Mouse (Mus musculus): ENCODE data around the gene Zbtb4.

The Zbtb4 gene

DNA sequence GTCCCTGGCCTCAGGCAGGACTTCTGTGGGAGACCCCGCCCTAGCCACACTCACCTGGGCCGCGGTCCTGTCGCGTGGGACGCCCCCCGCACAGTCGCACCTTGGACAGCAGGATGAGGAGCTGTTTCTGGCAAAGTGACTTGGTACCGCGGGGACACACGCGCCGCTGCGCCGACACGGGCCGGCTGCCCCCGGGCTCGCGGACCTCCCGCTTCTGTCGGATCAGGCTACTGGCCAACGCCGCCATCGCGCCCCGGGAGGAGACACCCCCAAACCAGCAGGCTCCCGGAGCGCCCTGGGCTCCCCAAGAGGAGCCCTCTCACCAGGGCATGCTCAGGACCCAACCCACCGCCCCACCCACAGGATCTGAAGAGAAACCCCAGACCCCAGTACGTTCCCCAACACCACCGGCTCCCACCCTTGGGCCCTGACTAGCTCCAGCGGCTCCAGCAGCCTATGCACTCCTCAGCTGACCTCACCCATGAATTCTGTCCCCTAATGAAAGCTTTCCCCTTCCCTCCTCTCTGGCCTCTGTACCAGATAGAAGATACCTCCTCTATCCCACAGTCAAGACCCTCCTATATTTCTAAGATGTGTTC is 35.8 kb downstream of the Zbtb4 start, which contains the start of gene Fgf11:
Fgf11 (minus strand) TSS at position 479 of the 599 bp plus-strand sequence.
- DNase-seq = no peak

DNA sequence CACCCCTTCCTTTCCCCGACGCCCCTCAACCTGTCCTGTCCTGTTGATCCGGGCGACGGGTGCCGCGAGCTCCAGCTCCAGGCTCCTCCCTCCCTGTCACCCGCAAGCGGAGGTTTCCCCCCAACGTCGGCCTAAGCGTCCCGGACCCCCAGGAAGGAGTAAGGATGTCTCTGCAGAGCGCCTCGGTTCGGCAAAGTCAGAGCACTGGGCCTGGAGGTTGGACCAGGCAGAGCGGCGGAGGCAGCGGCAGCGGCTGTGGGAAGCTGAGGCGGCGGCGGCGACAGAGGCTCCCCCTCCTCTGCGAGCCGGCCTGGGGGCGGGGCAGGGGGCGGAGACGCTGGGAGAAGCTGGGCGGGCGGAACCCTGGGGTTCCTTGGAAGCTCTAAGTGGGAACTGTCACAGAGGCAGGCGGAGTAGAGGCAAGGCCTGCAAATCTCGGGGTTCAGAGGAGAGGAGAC is 37.0 kb downstream of the Zbtb4 start:
- DNase-seq = peak; percentile 90

DNA sequence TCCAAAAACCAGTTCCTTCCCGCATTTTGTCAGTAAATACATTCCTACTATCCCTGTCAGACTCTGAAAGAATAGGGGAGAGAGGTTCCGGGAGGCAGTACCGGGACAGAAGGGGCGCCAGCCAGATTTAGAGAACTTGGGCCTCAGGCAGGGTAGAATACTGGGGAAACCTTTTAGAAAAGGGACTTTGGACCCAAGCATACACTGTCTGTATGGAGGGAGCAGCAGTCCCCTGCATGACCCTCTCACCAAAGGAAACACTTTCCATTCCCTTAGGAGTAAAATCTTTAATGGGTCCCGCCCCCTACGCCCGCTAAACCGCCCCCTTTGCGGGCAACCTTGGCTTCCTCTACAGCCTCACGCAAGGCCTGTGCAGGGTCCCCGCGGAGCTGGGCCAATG is 37.6 kb downstream of the Zbtb4 start:
- DNase-seq = no peak

DNA sequence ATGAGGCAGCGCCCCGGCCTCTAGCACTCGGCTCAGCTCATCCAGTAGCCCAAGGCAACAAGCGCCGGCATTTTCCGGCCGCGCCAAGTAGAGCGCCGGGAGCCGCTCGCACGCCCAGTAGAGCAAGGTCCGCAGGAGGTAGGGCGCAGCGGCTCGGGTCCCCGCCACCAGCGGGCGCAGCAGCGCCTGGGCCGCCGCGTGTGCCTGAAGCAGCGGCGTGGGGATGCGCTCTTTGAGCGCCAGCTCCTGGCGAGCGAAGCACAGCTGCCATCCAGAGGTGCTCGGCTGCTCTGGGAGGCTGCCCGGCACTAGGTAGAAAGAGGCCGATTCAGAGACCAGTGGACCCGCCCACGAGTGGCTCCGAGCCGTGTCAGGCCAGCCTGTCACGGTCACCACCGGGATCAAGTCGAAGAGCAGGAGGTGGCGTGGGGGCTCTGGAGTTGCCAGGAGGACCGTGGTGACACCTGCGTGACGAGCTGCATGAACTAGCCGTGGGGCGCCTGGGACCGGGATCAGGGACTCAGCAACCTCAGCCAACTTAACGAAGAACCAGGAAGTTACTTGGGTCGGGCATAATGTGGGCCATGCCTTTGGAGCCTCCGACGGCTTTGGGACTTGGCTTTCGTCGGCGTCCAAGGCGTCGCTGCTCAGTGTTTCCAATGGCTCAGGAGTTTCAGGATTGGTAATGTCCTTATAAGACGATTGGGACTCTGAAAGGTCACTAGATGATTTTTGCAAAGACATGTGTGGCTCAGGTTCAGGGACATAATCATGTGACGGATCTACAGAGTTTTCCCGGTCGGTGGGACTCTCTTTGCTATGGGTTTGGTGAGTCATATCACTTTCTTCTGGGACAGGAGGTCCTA is 38.3 kb downstream of the Zbtb4 start:
- peak; percentile 78 for DNase-seq

DNA sequence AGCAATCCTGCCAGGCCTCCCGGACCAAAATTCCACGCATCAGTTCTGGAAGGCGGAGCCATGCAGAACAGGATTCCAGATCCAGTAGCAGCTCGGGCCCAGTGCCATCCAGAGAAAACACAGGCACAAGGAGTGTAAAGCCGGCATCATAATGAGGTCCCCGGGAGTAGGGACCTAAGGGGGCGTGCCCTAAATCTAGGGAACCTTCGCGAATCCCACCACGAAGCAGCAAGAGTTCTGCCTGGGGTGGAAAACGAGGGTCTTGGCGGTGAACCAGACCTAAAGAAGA is 38.9 kb downstream of the Zbtb4 start:
- peak; percentile 27 for DNase-seq

DNA sequence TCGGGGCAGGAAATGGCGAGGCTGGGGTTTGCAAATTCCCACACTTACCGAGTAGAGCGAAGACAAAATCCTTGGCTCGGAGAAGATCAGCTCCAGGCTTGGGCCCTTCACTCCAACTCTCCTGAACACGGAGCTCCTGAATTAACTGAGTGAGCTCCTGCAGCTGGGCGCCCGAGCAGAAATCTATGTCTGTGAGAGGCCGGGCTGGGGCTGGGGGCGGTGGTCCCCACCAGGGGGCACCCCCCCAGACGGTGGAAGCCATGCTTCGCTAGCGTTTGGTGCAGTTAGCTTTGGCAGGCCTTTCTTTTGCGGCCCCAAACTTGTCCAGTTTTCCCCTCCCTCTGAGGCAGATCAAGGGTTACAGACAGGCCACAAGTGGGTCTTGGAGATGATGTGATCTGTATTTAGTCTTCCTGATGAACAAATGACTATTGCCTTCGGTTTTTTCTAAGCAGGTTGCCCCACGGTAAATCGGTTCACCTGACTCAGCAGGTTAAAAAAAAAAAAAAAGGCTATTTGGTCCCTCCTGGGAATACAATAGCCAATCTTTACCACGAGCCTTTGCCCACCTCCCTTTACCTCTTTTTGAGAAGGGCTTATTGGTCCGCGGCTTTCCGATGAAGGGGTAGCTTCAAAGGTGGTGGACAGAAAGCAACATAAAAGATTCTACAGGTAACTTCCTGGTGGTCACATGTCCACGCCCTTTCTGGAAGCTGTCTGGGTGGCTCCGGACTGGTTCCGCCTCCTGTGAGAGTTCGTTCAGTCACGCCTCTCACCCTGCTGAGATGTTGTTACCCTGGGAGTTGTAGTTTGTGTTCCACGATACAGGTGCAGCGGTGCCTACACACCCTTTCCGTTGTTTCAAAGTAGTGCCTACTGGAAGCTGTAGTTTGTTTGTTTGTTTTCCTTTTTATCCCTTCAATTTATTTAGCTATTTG is 39.5 kb downstream of the Zbtb4 start, which contains the start of gene Tmem102:
Tmem102 (minus strand) TSS at position 653 of the 938 bp plus-strand sequence.
- DNase-seq = peak; percentile 53

DNA sequence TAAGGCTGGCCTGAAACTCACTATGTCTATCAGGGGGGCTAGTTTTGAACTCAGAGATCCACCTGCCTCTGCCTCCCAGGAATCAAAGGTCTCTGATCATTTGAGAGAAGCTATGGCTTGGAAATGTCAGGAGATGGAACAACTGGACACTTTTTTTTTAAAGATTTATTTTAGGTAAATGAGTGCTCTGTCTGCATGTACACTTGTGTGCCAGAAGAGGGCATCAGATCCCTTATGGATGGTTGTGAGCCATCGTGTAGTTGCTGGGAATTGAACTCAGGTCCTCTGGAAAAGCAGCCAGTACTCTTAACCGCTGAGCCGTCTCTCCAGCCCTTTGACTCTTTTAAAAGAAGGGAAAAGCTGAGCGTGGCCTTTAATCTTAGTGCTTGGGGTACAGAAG is 40.7 kb downstream of the Zbtb4 start:
- no peak for DNase-seq

DNA sequence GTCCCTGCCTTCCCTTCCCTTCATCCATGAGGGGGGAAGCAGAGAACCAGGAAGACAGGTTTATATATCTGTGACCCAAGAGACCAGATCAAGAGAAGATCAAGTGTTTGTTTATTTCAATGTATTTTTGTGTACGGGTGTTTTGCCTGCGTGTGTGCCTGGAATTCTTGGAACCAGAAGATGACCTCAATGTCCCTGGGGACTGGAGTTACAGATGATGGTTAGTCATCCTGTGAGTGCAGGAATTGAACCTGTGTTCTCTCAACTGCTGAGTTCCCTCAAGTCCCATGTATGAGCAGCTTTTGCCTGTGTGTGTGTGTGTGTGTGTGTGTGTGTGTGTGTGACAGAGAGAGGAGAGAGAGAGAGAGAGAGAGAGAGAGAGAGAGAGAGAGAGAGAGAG is 41.9 kb downstream of the Zbtb4 start:
- DNase-seq = no peak

DNA sequence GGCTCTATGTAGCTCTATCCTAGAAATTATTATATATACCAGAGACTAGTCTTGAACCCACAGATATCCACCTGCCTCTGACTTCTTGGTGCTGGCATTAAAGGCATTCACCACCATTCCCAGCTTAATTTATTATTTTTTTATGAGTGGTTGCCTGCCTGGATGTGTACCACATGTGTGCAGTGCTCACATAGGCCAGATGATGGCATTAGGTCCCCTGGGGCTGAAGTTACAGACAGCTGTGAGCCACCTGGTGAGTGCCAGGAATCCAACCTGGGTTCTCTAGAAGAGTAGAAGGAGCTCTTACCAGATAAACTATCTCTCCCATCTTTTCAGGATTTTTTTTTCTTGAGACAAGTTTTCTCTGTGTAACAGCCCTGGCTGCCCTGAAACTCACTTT is 44.6 kb downstream of the Zbtb4 start:
- DNase-seq = no peak

DNA sequence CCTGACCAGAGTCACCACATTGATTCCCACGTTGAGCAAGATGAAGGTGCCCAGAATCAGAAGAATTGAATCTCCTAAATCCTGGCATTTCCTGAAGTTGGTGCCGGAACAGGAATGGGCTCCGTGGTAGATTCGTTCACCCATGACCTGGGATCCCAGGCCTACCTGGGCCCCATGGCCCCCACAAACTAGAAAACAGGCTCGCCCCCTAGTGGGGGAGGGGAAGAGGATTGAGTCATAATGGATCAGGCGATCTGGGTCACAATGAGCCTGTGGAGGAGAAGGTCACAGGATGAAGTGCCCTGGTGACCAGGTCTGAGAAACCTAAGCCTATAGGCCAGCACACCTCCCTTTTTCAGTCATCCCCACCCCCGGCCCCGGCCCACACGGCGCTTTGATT is 49.4 kb downstream of the Zbtb4 start, which contains the start of gene Gm39566:
Gm39566 (minus strand) TSS at position 144 of the 400 bp plus-strand sequence.
- no peak for DNase-seq

DNA sequence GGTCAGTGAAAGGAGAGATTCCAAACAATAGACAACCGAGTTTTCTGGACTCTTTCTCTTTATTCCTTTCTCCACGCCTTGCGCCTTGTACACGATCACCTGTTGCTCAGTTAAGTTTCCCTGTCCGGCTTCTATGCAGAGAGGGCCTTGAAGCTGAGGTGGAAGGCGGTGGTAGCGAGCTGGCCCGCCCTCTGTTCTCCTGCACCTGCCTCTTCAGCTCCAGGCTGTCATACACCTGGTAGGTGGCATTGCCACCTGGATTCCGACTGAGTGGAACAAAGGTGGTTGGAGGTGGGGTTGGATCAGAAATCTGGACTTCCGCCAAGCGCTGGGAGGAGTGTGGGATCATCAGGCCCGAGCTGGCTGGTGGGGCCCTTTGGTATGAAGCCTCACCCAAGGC is 50.8 kb downstream of the Zbtb4 start:
- no peak for DNase-seq

DNA sequence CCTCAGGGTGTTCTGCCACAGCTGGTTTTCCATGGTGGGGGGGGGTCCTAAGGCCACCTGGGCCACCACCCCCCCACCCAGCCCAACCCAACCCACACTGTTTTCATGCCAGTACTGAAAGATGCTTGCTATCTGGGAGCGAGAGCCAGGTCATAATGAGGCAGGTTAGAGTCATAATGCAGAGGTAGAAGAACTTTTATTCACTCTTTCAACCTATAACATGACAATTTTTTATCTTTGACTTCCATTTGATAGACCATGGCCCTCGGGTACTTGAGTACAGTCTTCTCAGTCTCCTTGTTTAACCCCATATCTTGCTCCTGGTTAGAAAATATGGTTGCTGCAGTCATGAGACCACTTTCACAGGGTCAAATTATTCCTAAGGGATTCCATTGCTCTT is 52.7 kb downstream of the Zbtb4 start, which contains the start of gene Spem2:
Spem2 (minus strand) TSS at position 101 of the 400 bp plus-strand sequence.
- no peak for DNase-seq

DNA sequence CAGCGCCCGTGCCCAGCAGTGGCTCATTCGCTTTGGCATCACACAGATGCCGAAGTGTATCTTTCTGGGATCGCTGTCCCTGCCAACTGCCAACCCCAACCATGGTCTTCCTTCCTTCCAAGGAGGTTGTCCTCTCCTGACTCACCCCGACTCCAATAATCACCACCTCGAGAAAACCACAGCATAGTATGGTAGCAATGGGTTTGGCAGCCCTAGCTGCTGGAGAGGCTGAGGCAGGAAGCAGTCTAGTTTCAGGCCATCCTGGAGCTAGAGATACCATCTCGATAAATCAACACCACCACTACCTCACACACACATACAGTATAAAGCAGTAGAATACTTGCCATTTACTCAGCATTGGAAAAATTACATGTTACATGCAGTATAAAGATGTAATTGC is 53.2 kb downstream of the Zbtb4 start:
- no peak for DNase-seq

DNA sequence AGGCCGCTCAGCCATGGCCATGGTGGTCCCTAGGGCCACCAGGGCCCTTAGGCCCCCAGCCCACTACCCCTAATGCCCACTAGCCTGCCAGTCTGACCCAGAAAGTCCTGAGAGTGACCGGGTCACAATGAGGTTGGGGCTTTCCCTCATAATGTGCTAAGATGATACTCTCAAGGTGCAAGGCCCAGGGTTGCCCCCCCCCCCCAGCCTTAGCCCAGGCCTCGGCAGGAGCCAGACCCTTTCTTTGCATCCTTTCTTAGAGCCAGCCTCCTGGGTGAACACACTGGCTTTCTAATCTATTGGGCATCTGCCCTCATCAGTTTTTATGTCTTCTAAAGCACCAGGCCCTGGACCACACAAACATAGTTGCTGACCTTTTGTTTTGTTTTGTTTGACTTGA is 56.4 kb downstream of the Zbtb4 start, which contains the start of gene Spem1:
Spem1 (minus strand) TSS at position 101 of the 400 bp plus-strand sequence.
- DNase-seq = no peak

DNA sequence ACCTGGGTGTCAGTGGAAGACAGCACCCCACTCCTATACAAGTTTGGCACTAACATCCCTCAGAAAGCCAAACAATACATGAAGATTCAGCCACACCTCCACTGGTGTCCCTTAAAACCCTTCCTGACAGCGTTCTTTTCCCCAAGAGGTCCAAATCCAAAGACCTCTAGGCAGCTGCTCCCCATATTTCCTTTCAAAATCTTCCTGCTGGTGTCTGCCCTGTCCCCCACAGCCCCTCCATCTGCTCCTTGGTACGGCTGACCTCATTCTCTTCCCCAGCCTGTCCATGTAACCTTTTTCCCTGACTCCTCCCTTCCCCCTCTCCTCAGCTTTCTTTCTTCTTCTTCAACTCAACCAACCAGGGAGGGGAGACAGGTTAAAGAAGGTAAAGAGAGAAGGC is 57.7 kb downstream of the Zbtb4 start:
- DNase-seq = no peak

DNA sequence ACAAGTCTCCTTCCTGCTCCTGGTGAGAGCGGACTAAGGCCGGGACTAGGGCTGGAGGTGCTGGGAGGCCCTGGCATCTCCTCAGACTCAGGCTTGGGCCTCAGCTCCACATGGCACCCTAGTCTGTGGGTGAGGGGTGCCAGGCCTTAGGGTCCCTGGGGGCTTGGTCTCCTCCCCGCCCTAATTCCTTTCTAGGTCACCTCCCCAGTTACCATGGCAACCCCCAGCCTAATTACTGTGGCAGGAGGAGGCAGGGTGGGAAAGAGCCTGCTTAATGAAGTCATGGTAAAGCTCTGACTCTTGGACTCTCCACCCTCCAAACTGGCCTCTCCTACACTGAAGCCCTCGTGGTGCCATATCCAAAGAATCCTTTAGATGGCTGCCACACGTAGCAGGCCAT is 63.1 kb downstream of the Zbtb4 start:
- no peak for DNase-seq

DNA sequence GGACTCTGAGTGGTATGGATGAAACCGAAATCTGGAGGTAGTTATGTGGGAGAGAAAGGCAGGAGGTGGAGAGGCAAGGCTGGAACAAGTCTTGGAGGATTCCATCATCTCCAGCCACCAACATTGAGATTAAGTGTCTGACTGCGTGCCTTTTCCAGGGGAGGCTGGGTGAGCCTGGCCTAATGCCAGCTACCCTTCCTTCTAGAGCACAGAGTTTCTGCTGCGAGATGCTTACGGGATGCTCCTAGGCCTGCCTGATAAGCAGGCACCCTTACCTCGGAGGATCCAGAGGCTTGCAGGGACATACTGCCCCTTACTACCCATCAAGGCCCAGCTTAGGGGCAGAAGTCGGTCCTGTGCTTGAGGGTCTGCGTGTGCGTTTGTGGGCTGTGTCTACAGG is 67.8 kb downstream of the Zbtb4 start:
- DNase-seq = no peak

All from lung, postnatal 14 days (tissue).